16 mouse cellular contexts compared by ENCODE assay signal in genomic region chr7:133132702-133133101, GRCm38 (mm10). TPM values are rescaled to one million over a fixed set of nuclear protein-coding genes. Genes with fewer than 3 reads are reported as not detected.
"Had no signal": no experiment of that assay in that cellular context is flagged by ENCODE, and none has a peak within 500 bp of the region (broad histone marks: within the 10 kb centered on the region; RNA-seq: fewer than 3 reads in every experiment).

No protein-coding gene starts in this region.

- H3K36me3 ChIP-seq: midbrain, embryonic 10.5 days; midbrain, embryonic 12.5 days; neural tube, embryonic 12.5 days; stomach, embryonic 15.5 days had no signal

- H3K9me3 ChIP-seq: midbrain, embryonic 12.5 days; neural tube, embryonic 12.5 days; stomach, embryonic 15.5 days had no signal

- ATAC-seq: midbrain, embryonic 16.5 days had no signal

- H3K27ac ChIP-seq: midbrain, embryonic 10.5 days; midbrain, embryonic 12.5 days; neural tube, embryonic 12.5 days; stomach, embryonic 15.5 days; stomach, postnatal 0 days had no signal

- H3K4me3 ChIP-seq: midbrain, embryonic 10.5 days; midbrain, embryonic 12.5 days; neural tube, embryonic 12.5 days; stomach, embryonic 15.5 days had no signal

- H3K27me3 ChIP-seq: midbrain, embryonic 12.5 days; neural tube, embryonic 12.5 days; stomach, embryonic 15.5 days had no signal

- DNase-seq: lung, adult 18-20 months; lung, embryonic 14.5 days; lung, postnatal 10 days; lung, postnatal 4 days; midbrain, embryonic 14.5 days; right cerebral cortex, postnatal 14 days; thymus, postnatal 14 days; thymus, postnatal 36 days had no signal

- H3K4me1 ChIP-seq: midbrain, embryonic 10.5 days; midbrain, embryonic 12.5 days; neural tube, embryonic 12.5 days; stomach, embryonic 15.5 days had no signal

RNA-seq across cellular contexts. Expression of gene Fgfr2, which starts 9.6 kb away (rescaled TPM):
- total RNA-seq: megakaryocyte-erythroid progenitor cell, adult 5-6 weeks; neutrophil, adult 5-6 weeks had no signal
